Mouse (Mus musculus) heart, postnatal 0 days (tissue): Measurements from ENCODE around the gene Grhl3. TPM values are rescaled to one million over a fixed set of nuclear protein-coding genes. Genes with fewer than 3 reads are reported as not detected.
A peak's percentile ranks its signal among the peaks of the same experiment; 100 is the strongest.
"Not testable (repeated sequence)": the region's sequence is repeated elsewhere in the genome, so short reads cannot be mapped to it uniquely, and the experiment has no call there.

Experiments used
- ATAC-seq: fragments of 200-750 bp; cut with Nextera tagmentation; 2 replicates; pipeline ENCODE4 v1.8.0; 2017; ENCODE audit warnings: low read depth, moderate number of reproducible peaks, moderate library complexity; ENCODE audit not compliant: insufficient read depth
- DNase-seq: peaks from one replicate; pipeline ENCODE4 v3.0.0-alpha.2; 2016; ENCODE audit warnings: low spot score
- H3K27ac ChIP-seq: fragments of 300-500 bp; sonication (generic); 2 replicates; pipeline ENCODE4 v1.5.1; 2014; ENCODE audit warnings: low read depth, mild to moderate bottlenecking
- H3K27me3 ChIP-seq: fragments of 300-500 bp; sonication (generic); 2 replicates; pipeline ENCODE4 v1.6.1; 2014; ENCODE audit warnings: low read length, mixed read lengths; ENCODE audit not compliant: control insufficient read depth, insufficient read depth
- H3K36me3 ChIP-seq: fragments of 300-500 bp; sonication (generic); replicated peaks from 2 replicates; pipeline ENCODE4 v1.6.1; 2014; ENCODE audit warnings: low read length, mixed read lengths; ENCODE audit not compliant: control insufficient read depth, insufficient read depth
- H3K4me1 ChIP-seq: fragments of 300-500 bp; sonication (generic); 2 replicates; pipeline ENCODE4 v1.6.1; 2014; ENCODE audit warnings: antibody characterized with exemption; ENCODE audit not compliant: control insufficient read depth, insufficient read depth
- H3K4me2 ChIP-seq: fragments of 300-500 bp; sonication (generic); 2 replicates; pipeline ENCODE4 v1.6.1; 2014; ENCODE audit warnings: low read depth, mild to moderate bottlenecking, low read length, moderate library complexity
- H3K4me3 ChIP-seq: fragments of 300-500 bp; sonication (generic); 2 replicates; pipeline ENCODE4 v1.5.1; 2014; ENCODE audit warnings: low read depth, low read length
- H3K9ac ChIP-seq: fragments of 300-500 bp; sonication (generic); replicated peaks from 2 replicates; pipeline ENCODE4 v1.6.1; 2014; ENCODE audit warnings: low read depth, low read length, mixed read lengths
- H3K9me3 ChIP-seq: fragments of 300-500 bp; sonication (generic); replicated peaks from 2 replicates; pipeline ENCODE4 v1.6.1; 2016; ENCODE audit warnings: low read length; ENCODE audit not compliant: control insufficient read depth
- CTCF ChIP-seq: IDR thresholded peaks from 2 replicates; pipeline ENCODE4 v1.5.1; 2016; ENCODE audit warnings: antibody characterized with exemption, control low read depth, low read depth
- EP300 ChIP-seq: IDR thresholded peaks from 2 replicates; pipeline ENCODE4 v1.6.1; 2016; ENCODE audit warnings: antibody characterized with exemption, low read depth
- WGBS: fragments of 180-500 bp; shearing (Covaris S2); extraction: QIAGEN DNeasy Blood & Tissue Kit; methylation state at CpG from one replicate; pipeline ENCODE4 v1.1.7; 2014; 5-methylcytosine and 5-hydroxymethylcytosine counted together
- polyA plus RNA-seq: library from polyadenylated mRNA; unstranded; fragments of >200 nt; fragmentation: Nextera tagmentation; extraction: Ambion mirVana; gene quantifications from 2 replicates; pipeline ENCODE4 v1.2.1, GENCODE M21; 2015
- total RNA-seq: library from RNA; depleted of rRNA; stranded (reverse); fragments of >200 nt; gene quantifications from 2 replicates; pipeline ENCODE4 v1.2.3, GENCODE M21; 2014; ENCODE audit warnings: low replicate concordance; rRNA removed

Grhl3 gene
- total RNA-seq (1.8 and 1.9 TPM in 2 replicates), polyA plus RNA-seq (1.4 and 1.9 TPM in 2 replicates)

GRCm38 (mm10) chr4:135573251-135573808, at the start of gene Grhl3:
Grhl3 (minus strand) TSS chr4:135573630.
- no peak for TF ChIP-seq CTCF
- TF ChIP-seq EP300 = no peak
- Histone ChIP-seq H3K36me3 (no peaks in the 10 kb centered on the region), H3K27me3 (0 out of 2 replicates have a peak, but pooled peaks cover 6% of the 10 kb centered on the region), H3K4me2 (peak within 1 kb of the TSS; percentile 70), H3K4me1 (peaks cover 33% of the 10 kb centered on the region), H3K27ac (0 out of 2 replicates have a peak within 1 kb of the TSS, but pooled peaks have one; percentile 18), H3K9me3 (no peaks in the 10 kb centered on the region), H3K9ac (peak within 1 kb of the TSS; percentile 38), H3K4me3 (peak within 1 kb of the TSS; percentile 44)
- 1% methylated on average over 31 of the region's 31 CpGs for WGBS
- ATAC-seq (no peak), DNase-seq (no peak)

DNA sequence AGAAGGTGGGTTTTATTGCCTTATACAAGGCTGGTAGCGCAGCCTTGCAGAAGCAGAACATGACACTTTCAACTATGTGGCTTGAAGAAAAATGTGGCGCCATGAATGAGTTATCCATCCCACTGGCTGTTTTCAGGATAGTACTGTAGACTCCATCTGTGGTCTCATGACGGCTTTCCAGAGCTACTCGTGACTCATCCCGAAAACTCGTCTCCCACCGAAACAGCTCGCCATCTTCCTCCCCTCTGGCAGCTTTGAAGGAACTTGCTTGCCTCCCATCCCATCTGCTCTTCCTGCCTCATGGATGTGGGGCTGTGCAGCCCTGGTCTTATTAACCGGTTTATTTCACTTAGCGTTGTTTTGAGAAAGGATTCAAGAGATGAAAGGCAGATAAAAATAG, 48.9 kb upstream of the Grhl3 start:
- TF ChIP-seq CTCF (no peak), EP300 (no peak)
- Histone ChIP-seq H3K27me3 (peaks cover 31% of the 10 kb centered on the region), H3K9ac (no peak overlapping the region), H3K36me3 (no peaks in the 10 kb centered on the region), H3K4me1 (no peaks in the 10 kb centered on the region), H3K9me3 (no peaks in the 10 kb centered on the region), H3K4me3 (no peak overlapping the region), H3K27ac (no peak overlapping the region), H3K4me2 (no peak overlapping the region)
- ATAC-seq (no peak), DNase-seq (no peak)
- 89% methylated on average over 10 of the region's 10 CpGs for WGBS

- no peak for TF ChIP-seq EP300
- 92% methylated on average over 3 of the region's 3 CpGs for WGBS
- no peak for DNase-seq
- H3K4me1 ChIP-seq = no peaks in the 10 kb centered on the region
- peaks cover 14% of the 10 kb centered on the region for H3K27me3 ChIP-seq
- H3K36me3 ChIP-seq = no peaks in the 10 kb centered on the region
- H3K9me3 ChIP-seq = no peaks in the 10 kb centered on the region
- no peak overlapping the region for H3K4me2 ChIP-seq
- H3K27ac ChIP-seq = no peak overlapping the region
- H3K9ac ChIP-seq = no peak overlapping the region
- no peak for ATAC-seq
- H3K4me3 ChIP-seq = no peak overlapping the region
Measured at GRCm38 (mm10) chr4:135620461-135620860, 47.0 kb upstream of the Grhl3 start.

DNA sequence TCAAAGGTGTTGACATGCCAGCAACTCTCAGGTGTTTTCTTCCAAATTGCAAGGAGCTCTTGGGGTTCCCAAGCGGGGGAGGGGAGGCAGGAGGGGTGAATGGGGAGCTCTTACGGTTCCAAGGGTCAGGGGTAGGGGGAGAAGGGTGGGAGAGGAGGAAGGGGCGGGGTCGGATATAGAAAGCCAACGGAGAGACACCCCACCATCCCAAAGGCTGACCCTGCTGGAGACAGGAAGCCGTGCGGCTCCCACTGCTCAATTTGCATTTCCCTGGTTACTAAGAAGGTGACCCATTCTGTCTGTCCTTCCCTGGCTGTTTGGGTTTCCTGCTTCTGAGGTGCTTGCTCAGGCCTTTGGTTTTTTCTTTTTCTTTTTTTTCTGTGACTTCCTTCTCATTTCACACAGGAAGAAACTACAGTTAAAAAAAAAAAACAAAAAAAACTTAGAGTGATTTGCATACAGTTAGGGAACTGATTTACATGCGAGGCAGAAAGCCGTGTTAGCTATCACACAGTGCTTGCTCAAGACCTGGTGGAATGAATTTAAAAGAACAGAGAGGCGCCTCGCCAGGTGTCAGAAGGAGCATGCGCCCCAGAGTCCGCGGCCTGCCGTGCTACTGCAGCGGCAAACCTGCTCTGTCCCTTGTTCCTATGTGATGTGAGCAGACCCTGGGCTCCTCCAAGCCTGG, 44.5 kb upstream of the Grhl3 start:
- Histone ChIP-seq H3K36me3 (no peaks in the 10 kb centered on the region), H3K9me3 (no peaks in the 10 kb centered on the region), H3K27me3 (0 out of 2 replicates have a peak, but pooled peaks cover under 1% of the 10 kb centered on the region), H3K4me1 (no peaks in the 10 kb centered on the region), H3K9ac (no peak overlapping the region), H3K27ac (no peak overlapping the region), H3K4me2 (no peak overlapping the region), H3K4me3 (no peak overlapping the region)
- no peak for DNase-seq
- ATAC-seq = no peak
- TF ChIP-seq CTCF (no peak), EP300 (no peak)
- WGBS = 20% methylated on average over 16 of the region's 16 CpGs

DNA sequence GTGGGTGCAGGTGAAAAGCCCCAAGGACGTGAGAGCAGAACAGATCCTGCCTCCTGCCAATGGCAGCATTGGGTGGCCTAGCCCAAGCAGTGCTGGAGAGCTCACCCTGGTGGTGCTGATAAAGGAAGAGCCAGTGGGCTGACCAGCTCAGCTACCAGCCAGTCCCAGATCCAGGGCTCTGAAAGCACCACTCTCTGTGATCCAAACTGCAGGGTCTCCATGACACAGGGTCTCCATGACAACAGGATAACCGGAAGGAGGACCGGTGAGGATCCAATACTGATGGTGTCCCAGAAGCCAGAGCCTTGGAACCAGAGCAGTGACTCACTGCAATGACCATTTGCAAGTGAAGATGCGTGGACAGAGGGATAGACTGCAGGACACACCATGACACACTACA, 43.6 kb upstream of the Grhl3 start:
- WGBS = 37% methylated on average over 4 of the region's 4 CpGs
- no peak overlapping the region for H3K4me2 ChIP-seq
- no peaks in the 10 kb centered on the region for H3K9me3 ChIP-seq
- DNase-seq (no peak), ATAC-seq (no peak)
- TF ChIP-seq EP300 (no peak), CTCF (no peak)
- no peak overlapping the region for H3K9ac ChIP-seq
- H3K27me3 ChIP-seq = no peaks in the 10 kb centered on the region
- H3K4me3 ChIP-seq = no peak overlapping the region
- H3K36me3 ChIP-seq = no peaks in the 10 kb centered on the region
- no peak overlapping the region for H3K27ac ChIP-seq
- H3K4me1 ChIP-seq = peaks cover 7% of the 10 kb centered on the region; the same call in 1 of the 2 replicates

GRCm38 (mm10) chr4:135615307-135615706, 41.9 kb upstream of the Grhl3 start:
- H3K36me3 ChIP-seq, ATAC-seq, H3K4me1 ChIP-seq, H3K9ac ChIP-seq, DNase-seq, H3K27me3 ChIP-seq, H3K4me3 ChIP-seq, H3K4me2 ChIP-seq, H3K27ac ChIP-seq: not testable (repeated sequence)
- peaks cover 14% of the 10 kb centered on the region for H3K9me3 ChIP-seq
- 67% methylated on average over 5 of the region's 5 CpGs for WGBS
